Mouse (Mus musculus): ENCODE results near the gene Rsad1. TPM values are rescaled to one million over a fixed set of nuclear protein-coding genes. Genes with fewer than 3 reads are reported as not detected.

Gene Rsad1
- polyA plus RNA-seq (2015; fragmentation: Nextera tagmentation; extraction: Ambion mirVana) = 9.1 and 9.7 TPM in 2 replicates

GRCm38 (mm10) chr11:94548888-94549690 lies at the start of gene Rsad1:
Gene Rsad1 (minus strand): TSS chr11:94549255.
- Histone ChIP-seq H3K36me3 (replicated peaks) (no peaks in the 10 kb centered on the region), H3K4me1 (peaks cover 11% of the 10 kb centered on the region), H3K4me3 (peak within 1 kb of the TSS; percentile 68), H3K27ac (peak within 1 kb of the TSS; percentile 91), H3K27me3 (replicated peaks) (no peaks in the 10 kb centered on the region), H3K4me2 (peak within 1 kb of the TSS; percentile 87), H3K9ac (peak within 1 kb of the TSS; percentile 68), H3K9me3 (no peaks in the 10 kb centered on the region)
- ATAC-seq (replicated peaks) = peak; percentile 93
- WGBS = 5% methylated on average over 49 of the region's 49 CpGs

- H3K4me1 ChIP-seq = peaks cover 10% of the 10 kb centered on the region
- H3K4me3 ChIP-seq = no peak overlapping the region
- peaks cover 11% of the 10 kb centered on the region; the same call in 1 of the 2 replicates for H3K27me3 ChIP-seq (replicated peaks)
- no peak overlapping the region for H3K9ac ChIP-seq
- no peak overlapping the region for H3K27ac ChIP-seq
- no peak overlapping the region for H3K4me2 ChIP-seq
- WGBS = 78% methylated on average over 6 of the region's 6 CpGs
- ATAC-seq (replicated peaks) = no peak
- no peaks in the 10 kb centered on the region for H3K36me3 ChIP-seq (replicated peaks)
- no peaks in the 10 kb centered on the region for H3K9me3 ChIP-seq
These were observed 49.5 kb upstream of the Rsad1 start for GRCm38 (mm10) chr11:94598437-94599120.

GRCm38 (mm10) chr11:94597319-94597718 lies 48.3 kb upstream of the Rsad1 start:
- H3K27ac ChIP-seq = no peak overlapping the region
- H3K36me3 ChIP-seq (replicated peaks) = no peaks in the 10 kb centered on the region
- H3K4me1 ChIP-seq = peaks cover 10% of the 10 kb centered on the region
- H3K4me3 ChIP-seq = no peak overlapping the region
- no peak for ATAC-seq (replicated peaks)
- H3K9me3 ChIP-seq = no peaks in the 10 kb centered on the region
- H3K27me3 ChIP-seq (replicated peaks) = peaks cover 11% of the 10 kb centered on the region; the same call in 1 of the 2 replicates
- no peak overlapping the region for H3K9ac ChIP-seq
- 82% methylated on average over 4 of the region's 4 CpGs for WGBS
- H3K4me2 ChIP-seq = no peak overlapping the region

GRCm38 (mm10) chr11:94596311-94596852 lies 47.3 kb upstream of the Rsad1 start:
- Histone ChIP-seq H3K9me3 (no peaks in the 10 kb centered on the region), H3K4me3 (no peak overlapping the region), H3K27me3 (replicated peaks) (peaks cover 8% of the 10 kb centered on the region; the same call in 1 of the 2 replicates), H3K27ac (no peak overlapping the region), H3K36me3 (replicated peaks) (no peaks in the 10 kb centered on the region), H3K4me1 (peaks cover 2% of the 10 kb centered on the region; the same call in 1 of the 2 replicates), H3K4me2 (no peak overlapping the region), H3K9ac (no peak overlapping the region)
- no peak for ATAC-seq (replicated peaks)
- 68% methylated on average over 7 of the region's 7 CpGs for WGBS

GRCm38 (mm10) chr11:94587511-94587910 lies 38.5 kb upstream of the Rsad1 start:
- WGBS = 65% methylated on average over 6 of the region's 6 CpGs
- no peak overlapping the region for H3K4me3 ChIP-seq
- H3K27ac ChIP-seq = no peak overlapping the region
- no peak overlapping the region for H3K4me2 ChIP-seq
- H3K9ac ChIP-seq = no peak overlapping the region
- no peaks in the 10 kb centered on the region for H3K4me1 ChIP-seq
- H3K9me3 ChIP-seq = no peaks in the 10 kb centered on the region
- no peaks in the 10 kb centered on the region for H3K36me3 ChIP-seq (replicated peaks)
- H3K27me3 ChIP-seq (replicated peaks) = no peaks in the 10 kb centered on the region
- no peak for ATAC-seq (replicated peaks)

GRCm38 (mm10) chr11:94585091-94585490 lies 36.0 kb upstream of the Rsad1 start:
- no peak overlapping the region for H3K4me3 ChIP-seq
- no peak for ATAC-seq (replicated peaks)
- 96% methylated on average over 9 of the region's 9 CpGs for WGBS
- no peaks in the 10 kb centered on the region for H3K36me3 ChIP-seq (replicated peaks)
- no peak overlapping the region for H3K9ac ChIP-seq
- H3K27me3 ChIP-seq (replicated peaks) = no peaks in the 10 kb centered on the region
- H3K4me2 ChIP-seq = no peak overlapping the region
- no peak overlapping the region for H3K27ac ChIP-seq
- H3K9me3 ChIP-seq = no peaks in the 10 kb centered on the region
- H3K4me1 ChIP-seq = no peaks in the 10 kb centered on the region

GRCm38 (mm10) chr11:94580111-94580740 lies 31.2 kb upstream of the Rsad1 start:
- no peaks in the 10 kb centered on the region for H3K27me3 ChIP-seq (replicated peaks)
- no peaks in the 10 kb centered on the region for H3K36me3 ChIP-seq (replicated peaks)
- 93% methylated on average over 5 of the region's 5 CpGs for WGBS
- no peaks in the 10 kb centered on the region for H3K9me3 ChIP-seq
- ATAC-seq (replicated peaks) = no peak
- H3K4me3 ChIP-seq = no peak overlapping the region
- H3K4me1 ChIP-seq = no peaks in the 10 kb centered on the region
- no peak overlapping the region for H3K9ac ChIP-seq
- H3K27ac ChIP-seq = no peak overlapping the region
- no peak overlapping the region for H3K4me2 ChIP-seq

- 90% methylated on average over 9 of the region's 9 CpGs for WGBS
- H3K27me3 ChIP-seq (replicated peaks) = no peaks in the 10 kb centered on the region
- no peak overlapping the region for H3K4me3 ChIP-seq
- H3K9ac ChIP-seq = no peak overlapping the region
- no peaks in the 10 kb centered on the region for H3K36me3 ChIP-seq (replicated peaks)
- no peak overlapping the region for H3K4me2 ChIP-seq
- H3K9me3 ChIP-seq = no peaks in the 10 kb centered on the region
- no peaks in the 10 kb centered on the region for H3K4me1 ChIP-seq
- ATAC-seq (replicated peaks) = no peak
- H3K27ac ChIP-seq = no peak overlapping the region
These were observed 27.3 kb upstream of the Rsad1 start for GRCm38 (mm10) chr11:94576361-94576760.

- no peak overlapping the region for H3K27ac ChIP-seq
- no peaks in the 10 kb centered on the region for H3K9me3 ChIP-seq
- no peak for ATAC-seq (replicated peaks)
- no peak overlapping the region for H3K4me3 ChIP-seq
- H3K27me3 ChIP-seq (replicated peaks) = no peaks in the 10 kb centered on the region
- H3K36me3 ChIP-seq (replicated peaks) = no peaks in the 10 kb centered on the region
- 86% methylated on average over 2 of the region's 2 CpGs for WGBS
- no peaks in the 10 kb centered on the region for H3K4me1 ChIP-seq
- no peak overlapping the region for H3K9ac ChIP-seq
- no peak overlapping the region for H3K4me2 ChIP-seq
These were observed 26.0 kb upstream of the Rsad1 start for GRCm38 (mm10) chr11:94575036-94575435.

GRCm38 (mm10) chr11:94574560-94574959 lies 25.5 kb upstream of the Rsad1 start:
- 25% methylated on average over 6 of the region's 7 CpGs for WGBS

GRCm38 (mm10) chr11:94571850-94572249 lies 22.8 kb upstream of the Rsad1 start:
- H3K4me1 ChIP-seq = no peaks in the 10 kb centered on the region
- H3K4me2 ChIP-seq = no peak overlapping the region
- no peaks in the 10 kb centered on the region for H3K27me3 ChIP-seq (replicated peaks)
- 97% methylated on average over 1 of the region's 1 CpGs for WGBS
- H3K4me3 ChIP-seq = no peak overlapping the region
- H3K27ac ChIP-seq = no peak overlapping the region
- no peak for ATAC-seq (replicated peaks)
- H3K9me3 ChIP-seq = no peaks in the 10 kb centered on the region
- H3K36me3 ChIP-seq (replicated peaks) = no peaks in the 10 kb centered on the region
- no peak overlapping the region for H3K9ac ChIP-seq

More at GRCm38 (mm10) chr11:94574560-94574959, 25.5 kb upstream of the Rsad1 start:
- Histone ChIP-seq H3K9me3 (no peaks in the 10 kb centered on the region), H3K4me3 (no peak overlapping the region), H3K4me2 (no peak overlapping the region), H3K9ac (no peak overlapping the region), H3K27me3 (replicated peaks) (no peaks in the 10 kb centered on the region), H3K36me3 (replicated peaks) (no peaks in the 10 kb centered on the region), H3K4me1 (no peaks in the 10 kb centered on the region), H3K27ac (no peak overlapping the region)
- ATAC-seq (replicated peaks) = no peak

GRCm38 (mm10) chr11:94570612-94571011 lies 21.6 kb upstream of the Rsad1 start:
- no peaks in the 10 kb centered on the region for H3K36me3 ChIP-seq (replicated peaks)
- peaks cover 7% of the 10 kb centered on the region for H3K27me3 ChIP-seq (replicated peaks)
- H3K4me2 ChIP-seq = no peak overlapping the region
- ATAC-seq (replicated peaks) = no peak
- H3K9me3 ChIP-seq = no peaks in the 10 kb centered on the region
- H3K4me3 ChIP-seq = no peak overlapping the region
- H3K4me1 ChIP-seq = no peaks in the 10 kb centered on the region
- no peak overlapping the region for H3K27ac ChIP-seq
- 49% methylated on average over 9 of the region's 9 CpGs for WGBS
- no peak overlapping the region for H3K9ac ChIP-seq

All from midbrain, embryonic 15.5 days (tissue).